Mouse (Mus musculus): ENCODE results near the gene Olfr711. TPM values are rescaled to one million over a fixed set of nuclear protein-coding genes. Genes with fewer than 3 reads are reported as not detected.

The Olfr711 gene
- polyA plus RNA-seq (2012; rRNA removed) (not detected in 2 replicates), polyA plus RNA-seq (2014; fragmentation: Nextera tagmentation; extraction: Ambion mirVana) (not detected in 2 replicates)

DNA sequence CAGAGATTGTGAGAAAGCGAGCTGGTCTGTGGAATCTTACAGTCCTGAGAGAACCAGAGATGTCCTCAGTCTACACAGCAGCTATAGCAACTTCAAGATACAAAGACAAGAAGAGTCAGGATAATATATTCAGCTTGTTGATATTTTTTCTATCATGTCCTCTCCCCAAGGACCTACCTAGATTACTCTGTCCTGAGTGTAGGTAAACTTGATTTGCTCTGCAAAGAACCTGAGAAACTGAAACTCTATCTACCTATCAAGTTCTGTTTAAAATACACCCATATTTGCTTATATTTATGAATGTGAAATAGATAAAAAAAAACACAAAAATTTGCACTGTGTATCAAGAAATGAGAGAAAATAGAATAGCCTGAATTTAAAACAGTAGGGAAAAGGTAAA lies at the start of gene Olfr711:
Gene Olfr711, minus strand, starts transcription at position 101 of the 400 bp plus-strand sequence.
- 36% methylated on average over 1 of the region's 1 CpGs for WGBS (ENCODE audit: insufficient replicate concordance)
- H3K27me3 ChIP-seq (ENCODE audit: control insufficient read depth, insufficient read depth, low read length) = no peaks in the 10 kb centered on the region
- ATAC-seq (ENCODE audit: insufficient read depth) (no peak), DNase-seq (ENCODE audit: low read depth in 3 of 3, low spot score in 3 of 3) (no peak)
- no peaks in the 10 kb centered on the region for H3K4me1 ChIP-seq (replicated peaks; ENCODE audit: control insufficient read depth in 2 of 2, insufficient read depth in 2 of 2, low read length in 1 of 2)
- no peak within 1 kb of the TSS for H3K4me3 ChIP-seq (ENCODE audit: insufficient read depth in 1 of 2, low read depth in 2 of 2, low read length in 2 of 2)
- TF ChIP-seq CTCF (IDR thresholded peaks at IDR 0.05; ENCODE audit: low read depth) (no peak), EP300 (IDR thresholded peaks at IDR 0.05; ENCODE audit: low read depth) (no peak)
- no peak within 1 kb of the TSS for H3K27ac ChIP-seq
- no peak within 1 kb of the TSS for H3K9ac ChIP-seq (replicated peaks)
- no peaks in the 10 kb centered on the region for H3K9me3 ChIP-seq (ENCODE audit: control insufficient read depth, low read length)
- no peaks in the 10 kb centered on the region for H3K36me3 ChIP-seq (replicated peaks; ENCODE audit: control insufficient read depth, insufficient read depth, low read depth)
- no peak within 1 kb of the TSS for H3K4me2 ChIP-seq (ENCODE audit: low read depth)

DNA sequence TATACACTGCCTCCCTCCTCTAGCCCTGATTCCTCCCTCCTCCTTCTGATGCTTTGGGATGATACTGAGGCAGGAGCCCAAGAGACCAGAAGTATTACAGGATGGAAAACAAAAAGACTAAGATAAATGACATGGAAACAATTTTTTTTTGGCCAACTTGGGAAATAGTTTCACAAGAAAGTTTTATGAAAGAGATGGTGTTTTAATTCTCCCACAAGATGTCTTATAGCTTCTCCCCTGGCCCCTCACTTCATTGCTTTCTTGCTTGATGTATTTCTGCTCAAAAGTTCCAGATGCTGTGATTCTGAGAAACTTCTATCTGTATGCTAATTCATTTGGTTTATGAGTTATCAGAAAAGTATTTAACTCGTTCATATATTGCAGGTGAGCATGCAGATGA lies 30.7 kb upstream of the Olfr711 start, which contains the start of gene Olfr2:
Gene Olfr2, minus strand, starts transcription at position 101 of the 400 bp plus-strand sequence.
- Histone ChIP-seq H3K4me1 (replicated peaks; ENCODE audit: control insufficient read depth in 2 of 2, insufficient read depth in 2 of 2, low read length in 1 of 2) (no peaks in the 10 kb centered on the region), H3K27ac (no peak within 1 kb of the TSS), H3K27me3 (ENCODE audit: control insufficient read depth, insufficient read depth, low read length) (no peaks in the 10 kb centered on the region), H3K4me2 (ENCODE audit: low read depth) (no peak within 1 kb of the TSS), H3K9ac (replicated peaks) (no peak within 1 kb of the TSS), H3K36me3 (replicated peaks; ENCODE audit: control insufficient read depth, insufficient read depth, low read depth) (no peaks in the 10 kb centered on the region), H3K9me3 (ENCODE audit: control insufficient read depth, low read length) (no peaks in the 10 kb centered on the region), H3K4me3 (ENCODE audit: insufficient read depth in 1 of 2, low read depth in 2 of 2, low read length in 2 of 2) (no peak within 1 kb of the TSS)
- ATAC-seq (ENCODE audit: insufficient read depth) (no peak), DNase-seq (ENCODE audit: low read depth in 3 of 3, low spot score in 3 of 3) (no peak)
- TF ChIP-seq EP300 (IDR thresholded peaks at IDR 0.05; ENCODE audit: low read depth) (no peak), CTCF (IDR thresholded peaks at IDR 0.05; ENCODE audit: low read depth) (no peak)
- 25% methylated on average over 1 of the region's 1 CpGs for WGBS (ENCODE audit: insufficient replicate concordance)

DNA sequence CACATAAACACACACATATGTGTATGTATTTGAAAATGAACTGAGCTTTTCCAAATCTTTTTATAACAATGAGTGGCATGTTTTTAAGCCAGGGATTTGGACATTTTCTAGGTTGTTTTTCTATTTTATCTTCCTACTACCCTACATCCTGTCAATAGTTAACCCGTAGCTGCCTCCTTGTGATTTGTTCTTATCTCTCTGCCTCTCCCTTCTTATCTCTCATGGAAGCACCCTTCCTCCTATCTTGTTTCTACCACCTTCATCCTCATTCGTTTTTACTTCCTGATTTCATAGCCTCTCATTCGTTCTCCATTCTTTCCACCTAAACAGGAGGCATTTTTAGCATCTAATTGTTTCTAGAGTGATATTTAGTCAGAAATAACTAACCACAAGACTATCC lies 28.9 kb upstream of the Olfr711 start:
- H3K27ac ChIP-seq = no peak overlapping the region
- TF ChIP-seq EP300 (IDR thresholded peaks at IDR 0.05; ENCODE audit: low read depth) = no peak
- TF ChIP-seq CTCF (IDR thresholded peaks at IDR 0.05; ENCODE audit: low read depth) = no peak
- no peak overlapping the region for H3K9ac ChIP-seq (replicated peaks)
- H3K4me2 ChIP-seq (ENCODE audit: low read depth) = no peak overlapping the region
- 5% methylated on average over 3 of the region's 3 CpGs for WGBS (ENCODE audit: insufficient replicate concordance)
- no peaks in the 10 kb centered on the region for H3K9me3 ChIP-seq (ENCODE audit: control insufficient read depth, low read length)
- no peaks in the 10 kb centered on the region for H3K4me1 ChIP-seq (replicated peaks; ENCODE audit: control insufficient read depth in 2 of 2, insufficient read depth in 2 of 2, low read length in 1 of 2)
- DNase-seq (ENCODE audit: low read depth in 3 of 3, low spot score in 3 of 3) (no peak), ATAC-seq (ENCODE audit: insufficient read depth) (no peak)
- H3K4me3 ChIP-seq (ENCODE audit: insufficient read depth in 1 of 2, low read depth in 2 of 2, low read length in 2 of 2) = no peak overlapping the region
- H3K36me3 ChIP-seq (replicated peaks; ENCODE audit: control insufficient read depth, insufficient read depth, low read depth) = no peaks in the 10 kb centered on the region
- H3K27me3 ChIP-seq (ENCODE audit: control insufficient read depth, insufficient read depth, low read length) = no peaks in the 10 kb centered on the region

DNA sequence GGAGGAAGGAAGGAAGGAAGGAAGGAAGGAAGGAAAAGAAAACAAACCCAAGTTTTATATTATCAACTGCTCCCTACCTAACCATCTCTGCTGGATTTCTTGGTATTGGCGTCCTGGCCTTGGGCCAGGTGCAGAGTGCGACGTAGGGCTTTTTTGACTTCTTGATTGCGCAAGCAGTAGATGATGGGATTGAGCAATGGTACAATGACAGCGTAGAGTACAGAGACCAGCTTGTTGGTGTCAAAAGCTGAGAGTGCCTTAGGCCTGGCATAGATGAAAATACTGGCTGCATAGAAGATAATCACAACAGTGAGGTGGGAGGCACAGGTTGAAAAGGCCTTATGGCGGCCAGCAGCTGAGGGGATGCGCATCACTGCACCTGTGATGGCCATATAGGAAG lies 25.5 kb upstream of the Olfr711 start:
- ATAC-seq (ENCODE audit: insufficient read depth) (no peak), DNase-seq (ENCODE audit: low read depth in 3 of 3, low spot score in 3 of 3) (no peak)
- Histone ChIP-seq H3K36me3 (replicated peaks; ENCODE audit: control insufficient read depth, insufficient read depth, low read depth) (no peaks in the 10 kb centered on the region), H3K4me1 (replicated peaks; ENCODE audit: control insufficient read depth in 2 of 2, insufficient read depth in 2 of 2, low read length in 1 of 2) (no peaks in the 10 kb centered on the region), H3K9me3 (ENCODE audit: control insufficient read depth, low read length) (no peaks in the 10 kb centered on the region), H3K27ac (no peak overlapping the region), H3K27me3 (ENCODE audit: control insufficient read depth, insufficient read depth, low read length) (no peaks in the 10 kb centered on the region), H3K9ac (replicated peaks) (no peak overlapping the region), H3K4me2 (ENCODE audit: low read depth) (no peak overlapping the region), H3K4me3 (ENCODE audit: insufficient read depth in 1 of 2, low read depth in 2 of 2, low read length in 2 of 2) (no peak overlapping the region)
- 74% methylated on average over 7 of the region's 7 CpGs for WGBS (ENCODE audit: insufficient replicate concordance)
- TF ChIP-seq CTCF (IDR thresholded peaks at IDR 0.05; ENCODE audit: low read depth) = no peak
- no peak for TF ChIP-seq EP300 (IDR thresholded peaks at IDR 0.05; ENCODE audit: low read depth)

DNA sequence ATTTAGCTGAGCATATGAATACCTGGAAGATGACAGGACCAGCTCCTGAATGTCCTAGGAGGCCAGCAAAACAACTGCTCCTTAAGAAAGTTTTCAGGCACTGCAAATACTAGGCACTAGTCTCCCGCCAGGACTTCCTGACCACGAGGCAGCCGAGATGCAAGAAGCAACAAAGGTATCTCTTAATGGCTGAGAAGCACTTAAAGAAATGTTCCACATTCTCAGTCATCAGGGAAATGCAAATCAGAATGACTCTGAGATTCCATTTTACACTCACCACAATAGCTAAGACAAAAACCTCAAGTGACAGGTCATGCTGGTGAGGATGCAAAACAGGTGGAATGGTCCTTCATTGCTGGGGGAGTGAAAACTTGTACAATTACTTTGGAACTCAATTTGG lies 10.0 kb upstream of the Olfr711 start:
- H3K9ac ChIP-seq (replicated peaks) = no peak overlapping the region
- ATAC-seq (ENCODE audit: insufficient read depth) = no peak
- no peaks in the 10 kb centered on the region for H3K4me1 ChIP-seq (replicated peaks; ENCODE audit: control insufficient read depth in 2 of 2, insufficient read depth in 2 of 2, low read length in 1 of 2)

More for the DNA sequence above, 10.0 kb upstream of the Olfr711 start:
- Histone ChIP-seq H3K4me3 (ENCODE audit: insufficient read depth in 1 of 2, low read depth in 2 of 2, low read length in 2 of 2) (no peak overlapping the region), H3K36me3 (replicated peaks; ENCODE audit: control insufficient read depth, insufficient read depth, low read depth) (no peaks in the 10 kb centered on the region), H3K27me3 (ENCODE audit: control insufficient read depth, insufficient read depth, low read length) (no peaks in the 10 kb centered on the region), H3K9me3 (ENCODE audit: control insufficient read depth, low read length) (no peaks in the 10 kb centered on the region), H3K27ac (no peak overlapping the region), H3K4me2 (ENCODE audit: low read depth) (no peak overlapping the region)
- WGBS (ENCODE audit: insufficient replicate concordance) = 70% methylated on average over 3 of the region's 3 CpGs
- TF ChIP-seq EP300 (IDR thresholded peaks at IDR 0.05; ENCODE audit: low read depth) = no peak
- TF ChIP-seq CTCF (IDR thresholded peaks at IDR 0.05; ENCODE audit: low read depth) = no peak
- DNase-seq (ENCODE audit: low read depth in 3 of 3, low spot score in 3 of 3) = no peak
